Comparison of ENCODE assay signal across 14 mouse cellular contexts in the genomic region with DNA sequence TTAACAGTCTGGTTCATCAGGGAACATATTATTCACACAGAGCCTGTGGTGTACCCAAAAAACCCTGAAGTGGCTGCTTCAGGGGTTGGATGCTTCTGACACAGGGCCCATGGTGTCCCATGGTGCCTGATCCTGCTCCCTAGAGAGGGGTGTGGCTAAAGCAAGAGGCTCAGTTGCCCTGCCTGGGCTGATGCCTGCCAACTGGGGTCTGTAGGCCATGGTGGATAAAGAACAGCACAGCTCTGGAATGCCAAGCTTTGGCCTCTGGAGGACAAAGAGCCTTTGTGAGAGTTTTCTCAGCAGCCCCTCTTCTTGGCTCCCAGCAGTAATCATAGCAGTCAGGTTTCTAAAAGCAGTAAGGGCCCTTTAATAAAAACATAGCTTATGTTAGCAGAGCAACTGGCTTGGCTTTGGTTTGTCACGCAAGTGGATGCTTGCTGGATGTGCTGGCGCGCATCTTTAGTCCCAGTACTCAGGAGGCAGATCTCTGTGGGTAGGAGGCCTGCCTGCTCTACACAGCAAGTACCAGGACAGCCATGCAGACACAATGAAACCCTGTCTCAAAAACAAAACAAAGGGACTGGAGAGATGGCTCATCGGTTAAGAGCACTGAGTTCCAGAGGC. TPM values are rescaled to one million over a fixed set of nuclear protein-coding genes. Genes with fewer than 3 reads are reported as not detected.
DNase-seq lines count a peak whose midpoint lies in the region; ATAC-seq and TF ChIP-seq lines count a peak whose summit lies in the region.
"Had no signal": no experiment of that assay in that cellular context is flagged by ENCODE, and none has a peak within 500 bp of the region (broad histone marks: within the 10 kb centered on the region; RNA-seq: fewer than 3 reads in every experiment).

No protein-coding gene starts in this region.

- H3K9me3 ChIP-seq in stomach, embryonic 15.5 days: no peaks in the 10 kb centered on the region
- no peaks in the 10 kb centered on the region for H3K9me3 ChIP-seq in stomach, postnatal 0 days (ENCODE audit: control insufficient read depth, low read length)
- H3K9me3 ChIP-seq in forebrain, embryonic 11.5 days (ENCODE audit: control insufficient read depth, low read length): no peaks in the 10 kb centered on the region
- H3K9me3 ChIP-seq in limb, embryonic 10.5 days (replicated peaks): no peaks in the 10 kb centered on the region
- no peaks in the 10 kb centered on the region for H3K9me3 ChIP-seq in stomach, embryonic 16.5 days (replicated peaks; ENCODE audit: control insufficient read depth, low read length)

- H3K9ac ChIP-seq in stomach, embryonic 15.5 days: no peak overlapping the region
- no peak overlapping the region for H3K9ac ChIP-seq in stomach, postnatal 0 days (ENCODE audit: low read length)
- H3K9ac ChIP-seq in forebrain, embryonic 11.5 days (ENCODE audit: low read length): no peak overlapping the region
- H3K9ac ChIP-seq in stomach, embryonic 16.5 days (ENCODE audit: low read length): no peak overlapping the region

- H3K4me1 ChIP-seq in stomach, embryonic 15.5 days: peaks cover under 1% of the 10 kb centered on the region; the same call in 1 of the 2 replicates
- H3K4me1 ChIP-seq in stomach, postnatal 0 days (replicated peaks; ENCODE audit: control insufficient read depth, insufficient read depth): no peaks in the 10 kb centered on the region
- H3K4me1 ChIP-seq in forebrain, embryonic 11.5 days (replicated peaks; ENCODE audit: control insufficient read depth, insufficient read depth, low read length): 0 out of 2 replicates have a peak, but pooled peaks cover 2% of the 10 kb centered on the region
- 0 out of 2 replicates have a peak, but pooled peaks cover 3% of the 10 kb centered on the region for H3K4me1 ChIP-seq in limb, embryonic 10.5 days
- no peaks in the 10 kb centered on the region for H3K4me1 ChIP-seq in stomach, embryonic 16.5 days (ENCODE audit: control insufficient read depth, insufficient read depth, low read length)

- no peak for TF ChIP-seq EP300 in stomach, postnatal 0 days (optimal IDR thresholded peaks at IDR 0.05)

- TF ChIP-seq CTCF in stomach, postnatal 0 days (IDR thresholded peaks at IDR 0.05; ENCODE audit: low read depth): no peak

- H3K4me3 ChIP-seq in stomach, embryonic 15.5 days (replicated peaks): no peak overlapping the region
- H3K4me3 ChIP-seq in stomach, postnatal 0 days (ENCODE audit: low read depth, low read length): no peak overlapping the region
- no peak overlapping the region for H3K4me3 ChIP-seq in forebrain, embryonic 11.5 days (ENCODE audit: low read depth, low read length)
- no peak overlapping the region for H3K4me3 ChIP-seq in limb, embryonic 10.5 days
- H3K4me3 ChIP-seq in stomach, embryonic 16.5 days (replicated peaks; ENCODE audit: low read length): no peak overlapping the region
- H3K4me3 ChIP-seq: erythroblast, embryonic 14.5 days had no signal

- no peak overlapping the region for H3K27ac ChIP-seq in stomach, embryonic 15.5 days
- H3K27ac ChIP-seq in stomach, postnatal 0 days (replicated peaks): no peak overlapping the region
- H3K27ac ChIP-seq in forebrain, embryonic 11.5 days (ENCODE audit: low read depth, low read length): peak overlapping the region; percentile 12; the same call in 1 of the 2 replicates
- peak overlapping the region; percentile 50; the same call in 1 of the 2 replicates for H3K27ac ChIP-seq in limb, embryonic 10.5 days
- H3K27ac ChIP-seq in stomach, embryonic 16.5 days (ENCODE audit: low read length): no peak overlapping the region

- WGBS in stomach, embryonic 15.5 days: 85% methylated on average over 4 of the region's 4 CpGs
- 70% methylated on average over 4 of the region's 4 CpGs for whole genome bisulfite sequencing in stomach, postnatal 0 days
- 80% methylated on average over 4 of the region's 4 CpGs for WGBS in forebrain, embryonic 11.5 days
- WGBS in limb, embryonic 10.5 days: 86% methylated on average over 4 of the region's 4 CpGs
- 73% methylated on average over 4 of the region's 4 CpGs for WGBS in stomach, embryonic 16.5 days

- DNase-seq in stomach, postnatal 0 days (ENCODE audit: low spot score): no peak
- DNase-seq in forebrain, embryonic 11.5 days (ENCODE audit: low spot score): peak; percentile 47
- DNase-seq in limb, embryonic 10.5 days (ENCODE audit: low spot score): no peak
- DNase-seq in B cell, adult 2 months: no peak
- DNase-seq in adrenal gland, postnatal 25 days: no peak
- DNase-seq in adrenal gland, postnatal 4 days (ENCODE audit: low spot score in 2 of 2): no peak
- DNase-seq: lung, postnatal 36 days; right cerebral cortex, postnatal 25 days had no signal

- peak; percentile 25; the same call in 1 of the 2 replicates for ATAC-seq in stomach, embryonic 15.5 days (ENCODE audit: insufficient read depth, low FRiP score, low read depth)
- no peak for ATAC-seq in stomach, postnatal 0 days (ENCODE audit: low FRiP score, low TSS enrichment)
- ATAC-seq in forebrain, embryonic 11.5 days (replicated peaks; ENCODE audit: low FRiP score): no peak
- ATAC-seq in stomach, embryonic 16.5 days (ENCODE audit: insufficient read depth, low FRiP score): peak; percentile 63; the same call in 1 of the 2 replicates

- peaks cover 15% of the 10 kb centered on the region; the same call in 1 of the 2 replicates for H3K36me3 ChIP-seq in stomach, embryonic 15.5 days
- peaks cover 11% of the 10 kb centered on the region for H3K36me3 ChIP-seq in stomach, postnatal 0 days (ENCODE audit: control insufficient read depth, insufficient read depth, low read length)
- H3K36me3 ChIP-seq in forebrain, embryonic 11.5 days (ENCODE audit: control insufficient read depth, insufficient read depth, low read length): peaks cover 4% of the 10 kb centered on the region; the same call in 1 of the 2 replicates
- H3K36me3 ChIP-seq in limb, embryonic 10.5 days: peaks cover 50% of the 10 kb centered on the region
- no peaks in the 10 kb centered on the region; the same call in 1 of the 2 replicates for H3K36me3 ChIP-seq in stomach, embryonic 16.5 days (ENCODE audit: control insufficient read depth, insufficient read depth, low read length)

- H3K27me3 ChIP-seq in stomach, embryonic 15.5 days (replicated peaks): no peaks in the 10 kb centered on the region
- H3K27me3 ChIP-seq in stomach, postnatal 0 days (ENCODE audit: control insufficient read depth, insufficient read depth, low read length): no peaks in the 10 kb centered on the region
- no peaks in the 10 kb centered on the region for H3K27me3 ChIP-seq in forebrain, embryonic 11.5 days (ENCODE audit: control insufficient read depth, insufficient read depth, low read length)
- no peaks in the 10 kb centered on the region for H3K27me3 ChIP-seq in limb, embryonic 10.5 days (ENCODE audit: low read depth, poor library complexity, severe bottlenecking)
- no peaks in the 10 kb centered on the region for H3K27me3 ChIP-seq in stomach, embryonic 16.5 days (ENCODE audit: control insufficient read depth, insufficient read depth, low read length)

- H3K4me2 ChIP-seq in stomach, embryonic 15.5 days: no peak overlapping the region
- H3K4me2 ChIP-seq in stomach, postnatal 0 days (replicated peaks; ENCODE audit: low read depth): no peak overlapping the region
- no peak overlapping the region for H3K4me2 ChIP-seq in forebrain, embryonic 11.5 days (ENCODE audit: low read depth, low read length, severe bottlenecking)
- no peak overlapping the region for H3K4me2 ChIP-seq in stomach, embryonic 16.5 days (ENCODE audit: low read depth, low read length)

RNA-seq across cellular contexts. Expression of a gene that starts 6.7 kb away (rescaled TPM):
- polyA plus RNA-seq in stomach, embryonic 15.5 days (2015; fragmentation: Nextera tagmentation; extraction: Ambion mirVana): 349 and 369 TPM in 2 replicates
- polyA plus RNA-seq in stomach, postnatal 0 days (2015; fragmentation: Nextera tagmentation; extraction: Ambion mirVana): 375 and 396 TPM in 2 replicates
- polyA plus RNA-seq in forebrain, embryonic 11.5 days (2014; fragmentation: Nextera tagmentation; extraction: Ambion mirVana): 346 and 366 TPM in 2 replicates
- 327 and 345 TPM in 2 replicates for polyA plus RNA-seq in limb, embryonic 10.5 days (2016; fragmentation: Nextera tagmentation; extraction: Ambion mirVana)
- 335 and 376 TPM in 2 replicates for polyA plus RNA-seq in stomach, embryonic 16.5 days (2015; fragmentation: Nextera tagmentation; extraction: Ambion mirVana)
- 311 and 345 TPM in 2 replicates for total RNA-seq in adrenal gland, postnatal 25 days (2021)
- 100 to 1,000 TPM; 292 to 315 TPM for total RNA-seq in adrenal gland, postnatal 4 days (2021)

RNA-seq across cellular contexts. Expression of a gene that starts 13.6 kb away (rescaled TPM):
- polyA plus RNA-seq in stomach, embryonic 15.5 days (2015; fragmentation: Nextera tagmentation; extraction: Ambion mirVana): 0.19 and 0.21 TPM in 2 replicates
- 0.16 and 0.18 TPM in 2 replicates for polyA plus RNA-seq in stomach, postnatal 0 days (2015; fragmentation: Nextera tagmentation; extraction: Ambion mirVana)
- polyA plus RNA-seq in forebrain, embryonic 11.5 days (2014; fragmentation: Nextera tagmentation; extraction: Ambion mirVana): not detected in 2 replicates
- polyA plus RNA-seq in limb, embryonic 10.5 days (2016; fragmentation: Nextera tagmentation; extraction: Ambion mirVana): 0.15 TPM in 1 of 2 replicates, not detected in the other
- 0.19 TPM in 1 of 2 replicates, not detected in the other for polyA plus RNA-seq in stomach, embryonic 16.5 days (2015; fragmentation: Nextera tagmentation; extraction: Ambion mirVana)
- not detected in 2 replicates for total RNA-seq in adrenal gland, postnatal 25 days (2021)
- under 1 TPM; 0.34 to 0.59 TPM for total RNA-seq in adrenal gland, postnatal 4 days (2021)

RNA-seq across cellular contexts. Expression of a gene that starts 17.5 kb away (rescaled TPM):
- not detected in 2 replicates for polyA plus RNA-seq in stomach, embryonic 15.5 days (2015; fragmentation: Nextera tagmentation; extraction: Ambion mirVana)
- polyA plus RNA-seq in stomach, postnatal 0 days (2015; fragmentation: Nextera tagmentation; extraction: Ambion mirVana): 0.02 TPM in 1 of 2 replicates, not detected in the other
- 0.15 TPM in 1 of 2 replicates, not detected in the other for polyA plus RNA-seq in forebrain, embryonic 11.5 days (2014; fragmentation: Nextera tagmentation; extraction: Ambion mirVana)
- not detected in 2 replicates for polyA plus RNA-seq in limb, embryonic 10.5 days (2016; fragmentation: Nextera tagmentation; extraction: Ambion mirVana)
- not detected in 2 replicates for polyA plus RNA-seq in stomach, embryonic 16.5 days (2015; fragmentation: Nextera tagmentation; extraction: Ambion mirVana)
- not detected in 2 replicates for total RNA-seq in adrenal gland, postnatal 25 days (2021)
- not detected for total RNA-seq in adrenal gland, postnatal 4 days (2021)
- polyA plus RNA-seq: erythroblast, embryonic 14.5 days; heart, embryonic 16.5 days; urinary bladder, adult 2 months had no signal

RNA-seq across cellular contexts. Expression of a gene that starts 29.5 kb away (rescaled TPM):
- polyA plus RNA-seq in stomach, embryonic 15.5 days (2015; fragmentation: Nextera tagmentation; extraction: Ambion mirVana): not detected in 2 replicates
- not detected in 2 replicates for polyA plus RNA-seq in stomach, postnatal 0 days (2015; fragmentation: Nextera tagmentation; extraction: Ambion mirVana)
- polyA plus RNA-seq in forebrain, embryonic 11.5 days (2014; fragmentation: Nextera tagmentation; extraction: Ambion mirVana): not detected in 2 replicates
- polyA plus RNA-seq in limb, embryonic 10.5 days (2016; fragmentation: Nextera tagmentation; extraction: Ambion mirVana): not detected in 2 replicates
- not detected in 2 replicates for polyA plus RNA-seq in stomach, embryonic 16.5 days (2015; fragmentation: Nextera tagmentation; extraction: Ambion mirVana)
- not detected in 2 replicates for total RNA-seq in adrenal gland, postnatal 25 days (2021)
- total RNA-seq in adrenal gland, postnatal 4 days (2021): not detected
- polyA plus RNA-seq: erythroblast, embryonic 14.5 days; heart, embryonic 16.5 days; urinary bladder, adult 2 months had no signal

RNA-seq across cellular contexts. Expression of a gene that starts 40.9 kb away (rescaled TPM):
- not detected in 2 replicates for polyA plus RNA-seq in stomach, embryonic 15.5 days (2015; fragmentation: Nextera tagmentation; extraction: Ambion mirVana)
- not detected in 2 replicates for polyA plus RNA-seq in stomach, postnatal 0 days (2015; fragmentation: Nextera tagmentation; extraction: Ambion mirVana)
- polyA plus RNA-seq in forebrain, embryonic 11.5 days (2014; fragmentation: Nextera tagmentation; extraction: Ambion mirVana): not detected in 2 replicates
- not detected in 2 replicates for polyA plus RNA-seq in limb, embryonic 10.5 days (2016; fragmentation: Nextera tagmentation; extraction: Ambion mirVana)
- not detected in 2 replicates for polyA plus RNA-seq in stomach, embryonic 16.5 days (2015; fragmentation: Nextera tagmentation; extraction: Ambion mirVana)
- not detected in 2 replicates for total RNA-seq in adrenal gland, postnatal 25 days (2021)
- not detected for total RNA-seq in adrenal gland, postnatal 4 days (2021)
- total RNA-seq: layer of hippocampus, postnatal 14 days had no signal
- polyA plus RNA-seq: erythroblast, embryonic 14.5 days; heart, embryonic 16.5 days; urinary bladder, adult 2 months had no signal

Comparison
In these comparisons a context has a peak if more than half of its experiments do, and no peak if none do; other contexts are left out.
1. ATAC-seq: peak in stomach, embryonic 15.5 days (single experiment) and stomach, embryonic 16.5 days (single experiment); none in stomach, postnatal 0 days (single experiment) and forebrain, embryonic 11.5 days (single experiment).
2. H3K27ac ChIP-seq: peak in forebrain, embryonic 11.5 days (single experiment) and limb, embryonic 10.5 days (single experiment); none in stomach, embryonic 15.5 days (single experiment), stomach, postnatal 0 days (single experiment) and stomach, embryonic 16.5 days (single experiment).